Mouse (Mus musculus) bone marrow macrophage, adult 2 months (primary cell): ENCODE data around the gene Lgr4.

Experiments
- CTCF ChIP-seq: IDR thresholded peaks from 2 replicates; pipeline ENCODE4 v1.5.1; 2012; ENCODE audit warnings: low read depth, mild to moderate bottlenecking, low read length, moderate library complexity
- POLR2A ChIP-seq: IDR thresholded peaks from 2 replicates; pipeline ENCODE4 v1.6.1; 2012; ENCODE audit warnings: mild to moderate bottlenecking, low read depth, low read length, borderline replicate concordance

GRCm38 (mm10) chr2:109977322-109977721 lies 59.9 kb downstream of the Lgr4 start:
- TF ChIP-seq CTCF (no peak), POLR2A (no peak)
